In genomic region chr10:67569539-67569938, GRCm38 (mm10) we compare ENCODE assay signal across 28 mouse cellular contexts. TPM values are rescaled to one million over a fixed set of nuclear protein-coding genes. Genes with fewer than 3 reads are reported as not detected.
"Had no signal": no experiment of that assay in that cellular context is flagged by ENCODE, and none has a peak within 500 bp of the region (broad histone marks: within the 10 kb centered on the region; RNA-seq: fewer than 3 reads in every experiment).

No protein-coding gene starts in this region.

- H3K36me3 ChIP-seq: embryonic facial prominence, embryonic 10.5 days; embryonic facial prominence, embryonic 12.5 days; embryonic facial prominence, embryonic 13.5 days; embryonic facial prominence, embryonic 15.5 days; forebrain, embryonic 10.5 days; forebrain, embryonic 12.5 days; forebrain, embryonic 15.5 days had no signal

- H3K9me3 ChIP-seq: embryonic facial prominence, embryonic 10.5 days; embryonic facial prominence, embryonic 12.5 days; embryonic facial prominence, embryonic 13.5 days; embryonic facial prominence, embryonic 15.5 days; forebrain, embryonic 10.5 days; forebrain, embryonic 12.5 days; forebrain, embryonic 13.5 days; forebrain, embryonic 15.5 days had no signal

- DNase-seq: cerebellum, adult 9-10 months; cerebellum, adult 9-11 months; cerebellum, postnatal 10 days; cerebellum, postnatal 14 days; cerebellum, postnatal 25 days; cerebellum, postnatal 36 days; embryo, embryonic 11 days; forebrain, postnatal 0 days; gastrocnemius, adult 2 months; gastrocnemius, postnatal 10 days; gastrocnemius, postnatal 14 days; gastrocnemius, postnatal 25 days; gastrocnemius, postnatal 36 days; heart, adult 11 months; heart, adult 18-20 months; heart, adult 2 months had no signal

- ATAC-seq: forebrain, embryonic 13.5 days; forebrain, embryonic 14.5 days; forebrain, embryonic 15.5 days; forebrain, embryonic 16.5 days; forebrain, postnatal 0 days had no signal

- H3K27me3 ChIP-seq: embryonic facial prominence, embryonic 12.5 days; embryonic facial prominence, embryonic 13.5 days; embryonic facial prominence, embryonic 15.5 days had no signal

- H3K9ac ChIP-seq: embryonic facial prominence, embryonic 12.5 days; embryonic facial prominence, embryonic 13.5 days; embryonic facial prominence, embryonic 15.5 days; forebrain, embryonic 12.5 days; forebrain, embryonic 13.5 days; forebrain, embryonic 15.5 days; forebrain, postnatal 0 days had no signal

- H3K4me2 ChIP-seq: embryonic facial prominence, embryonic 12.5 days; embryonic facial prominence, embryonic 13.5 days; embryonic facial prominence, embryonic 15.5 days; forebrain, embryonic 12.5 days; forebrain, embryonic 13.5 days; forebrain, embryonic 15.5 days had no signal

- H3K27ac ChIP-seq: embryonic facial prominence, embryonic 10.5 days; embryonic facial prominence, embryonic 12.5 days; embryonic facial prominence, embryonic 13.5 days; embryonic facial prominence, embryonic 15.5 days; forebrain, embryonic 10.5 days; forebrain, embryonic 12.5 days; forebrain, embryonic 13.5 days; forebrain, embryonic 15.5 days; gastrocnemius, adult 2 months; heart, adult 2 months had no signal

- H3K4me1 ChIP-seq: embryonic facial prominence, embryonic 12.5 days; embryonic facial prominence, embryonic 15.5 days had no signal

- H3K4me3 ChIP-seq: embryonic facial prominence, embryonic 10.5 days; embryonic facial prominence, embryonic 12.5 days; embryonic facial prominence, embryonic 13.5 days; embryonic facial prominence, embryonic 15.5 days; erythroblast, embryonic 14.5 days; forebrain, embryonic 10.5 days; forebrain, embryonic 12.5 days; forebrain, embryonic 13.5 days; forebrain, embryonic 15.5 days; gastrocnemius, adult 2 months; heart, adult 2 months had no signal

RNA-seq across cellular contexts. Expression of gene Egr2, which starts 34.3 kb away (rescaled TPM):
- polyA plus RNA-seq: erythroblast, embryonic 14.5 days; forebrain, embryonic 10.5 days; forebrain, embryonic 11.5 days had no signal
